Mouse (Mus musculus) kidney, embryonic 16.5 days (tissue): ENCODE measurements around the gene Cntnap2. TPM values are rescaled to one million over a fixed set of nuclear protein-coding genes. Genes with fewer than 3 reads are reported as not detected.

ENCODE experiments used
- ATAC-seq: fragments of 200-750 bp; cut with Nextera tagmentation; 2 replicates; pipeline ENCODE4 v1.8.0; 2017; ENCODE audit warnings: moderate TSS enrichment; ENCODE audit not compliant: low FRiP score, low TSS enrichment
- H3K27ac ChIP-seq: fragments of 300-500 bp; sonication (generic); 2 replicates; pipeline ENCODE4 v1.5.1; 2014; ENCODE audit warnings: low read length
- H3K27me3 ChIP-seq: fragments of 300-500 bp; sonication (generic); 2 replicates; pipeline ENCODE4 v1.6.1; 2014; ENCODE audit warnings: low read length, control low read depth, mixed read lengths; ENCODE audit not compliant: insufficient read depth
- H3K36me3 ChIP-seq: fragments of 300-500 bp; sonication (generic); 2 replicates; pipeline ENCODE4 v1.6.1; 2014; ENCODE audit warnings: low read length, control low read depth, mixed read lengths; ENCODE audit not compliant: insufficient read depth
- H3K4me1 ChIP-seq: fragments of 300-500 bp; sonication (generic); 2 replicates; pipeline ENCODE4 v1.6.1; 2014; ENCODE audit warnings: low read length, control low read depth, mixed read lengths; ENCODE audit not compliant: insufficient read depth
- H3K4me2 ChIP-seq: fragments of 300-500 bp; sonication (generic); replicated peaks from 2 replicates; pipeline ENCODE4 v1.6.1; 2014; ENCODE audit warnings: low read depth, low read length
- H3K4me3 ChIP-seq: fragments of 300-500 bp; sonication (generic); 2 replicates; pipeline ENCODE4 v1.5.1; 2014; ENCODE audit warnings: mild to moderate bottlenecking, low read length
- H3K9ac ChIP-seq: fragments of 300-500 bp; sonication (generic); replicated peaks from 2 replicates; pipeline ENCODE4 v1.6.1; 2014; ENCODE audit warnings: low read length
- H3K9me3 ChIP-seq: fragments of 300-500 bp; sonication (generic); 2 replicates; pipeline ENCODE4 v1.6.1; 2016; ENCODE audit warnings: low read length, control low read depth
- WGBS: fragments of 180-500 bp; shearing (Covaris S2); extraction: QIAGEN DNeasy Blood & Tissue Kit; methylation state at CpG from one replicate; pipeline ENCODE4 v1.1.7; 2014; 5-methylcytosine and 5-hydroxymethylcytosine counted together
- polyA plus RNA-seq: library from polyadenylated mRNA; unstranded; fragments of >200 nt; fragmentation: Nextera tagmentation; extraction: Ambion mirVana; gene quantifications from 2 replicates; pipeline ENCODE4 v1.2.1, GENCODE M21; 2015

Cntnap2 gene
- polyA plus RNA-seq, 1 experiment from 2014 or later: 2.2 TPM

- no peak overlapping the region for H3K4me2 ChIP-seq
- ATAC-seq: no peak
- no peaks in the 10 kb centered on the region for H3K9me3 ChIP-seq
These were observed 2168.4 kb downstream of the Cntnap2 start for GRCm38 (mm10) chr6:47227601-47228000.

GRCm38 (mm10) chr6:47228676-47229317, 2169.6 kb downstream of the Cntnap2 start:
- WGBS: 31% methylated on average over 7 of the region's 7 CpGs
- no peak overlapping the region for H3K4me2 ChIP-seq

More at GRCm38 (mm10) chr6:47227601-47228000, 2168.4 kb downstream of the Cntnap2 start:
- Histone ChIP-seq H3K27ac (no peak overlapping the region), H3K27me3 (no peaks in the 10 kb centered on the region), H3K4me1 (0 out of 2 replicates have a peak, but pooled peaks cover 3% of the 10 kb centered on the region), H3K9ac (no peak overlapping the region), H3K36me3 (no peaks in the 10 kb centered on the region), H3K4me3 (no peak overlapping the region)
- 49% methylated on average over 3 of the region's 3 CpGs for WGBS

GRCm38 (mm10) chr6:47231513-47231912, 2172.4 kb downstream of the Cntnap2 start:
- 70% methylated on average over 6 of the region's 6 CpGs for WGBS
- no peaks in the 10 kb centered on the region for H3K27me3 ChIP-seq
- H3K36me3 ChIP-seq: no peaks in the 10 kb centered on the region
- H3K4me1 ChIP-seq: no peaks in the 10 kb centered on the region
- no peak overlapping the region for H3K4me2 ChIP-seq
- no peak overlapping the region for H3K4me3 ChIP-seq
- no peak for ATAC-seq
- H3K27ac ChIP-seq: no peak overlapping the region
- no peaks in the 10 kb centered on the region for H3K9me3 ChIP-seq
- no peak overlapping the region for H3K9ac ChIP-seq

More at GRCm38 (mm10) chr6:47228676-47229317, 2169.6 kb downstream of the Cntnap2 start:
- Histone ChIP-seq H3K27me3 (no peaks in the 10 kb centered on the region), H3K4me3 (no peak overlapping the region), H3K27ac (no peak overlapping the region), H3K9me3 (no peaks in the 10 kb centered on the region), H3K4me1 (0 out of 2 replicates have a peak, but pooled peaks cover 3% of the 10 kb centered on the region), H3K36me3 (no peaks in the 10 kb centered on the region), H3K9ac (no peak overlapping the region)
- ATAC-seq: no peak; the same call in 1 of the 2 replicates

- Histone ChIP-seq H3K36me3 (no peaks in the 10 kb centered on the region), H3K27me3 (no peaks in the 10 kb centered on the region), H3K9me3 (no peaks in the 10 kb centered on the region), H3K27ac (no peak overlapping the region), H3K4me1 (0 out of 2 replicates have a peak, but pooled peaks cover 2% of the 10 kb centered on the region), H3K9ac (no peak overlapping the region), H3K4me3 (no peak overlapping the region), H3K4me2 (no peak overlapping the region)
- 54% methylated on average over 3 of the region's 3 CpGs for WGBS
- ATAC-seq: no peak
These were observed 2180.3 kb downstream of the Cntnap2 start for GRCm38 (mm10) chr6:47239376-47239921.

GRCm38 (mm10) chr6:47241379-47241778, 2182.2 kb downstream of the Cntnap2 start:
- Histone ChIP-seq H3K4me1 (0 out of 2 replicates have a peak, but pooled peaks cover 5% of the 10 kb centered on the region), H3K4me3 (no peak overlapping the region), H3K9me3 (no peaks in the 10 kb centered on the region), H3K9ac (no peak overlapping the region), H3K27ac (no peak overlapping the region), H3K36me3 (no peaks in the 10 kb centered on the region), H3K27me3 (no peaks in the 10 kb centered on the region), H3K4me2 (no peak overlapping the region)
- no peak for ATAC-seq

GRCm38 (mm10) chr6:47243863-47244606, 2184.9 kb downstream of the Cntnap2 start:
- peak overlapping the region; percentile 35 for H3K4me2 ChIP-seq
- 17% methylated on average over 6 of the region's 6 CpGs for WGBS
- no peaks in the 10 kb centered on the region for H3K27me3 ChIP-seq
- H3K9ac ChIP-seq: 0 out of 2 replicates have a peak overlapping the region, but pooled peaks have one; percentile 12
- peak; percentile 89 for ATAC-seq
- peak overlapping the region; percentile 22 for H3K4me3 ChIP-seq
- H3K4me1 ChIP-seq: 0 out of 2 replicates have a peak, but pooled peaks cover 5% of the 10 kb centered on the region
- no peaks in the 10 kb centered on the region for H3K9me3 ChIP-seq
- no peaks in the 10 kb centered on the region for H3K36me3 ChIP-seq
- H3K27ac ChIP-seq: peak overlapping the region; percentile 14; the same call in 1 of the 2 replicates

GRCm38 (mm10) chr6:47244642-47245041, 2185.5 kb downstream of the Cntnap2 start:
- peak overlapping the region; percentile 14; the same call in 1 of the 2 replicates for H3K27ac ChIP-seq
- ATAC-seq: no peak
- H3K27me3 ChIP-seq: no peaks in the 10 kb centered on the region
- peak overlapping the region; percentile 35 for H3K4me2 ChIP-seq
- 0 out of 2 replicates have a peak, but pooled peaks cover 5% of the 10 kb centered on the region for H3K4me1 ChIP-seq
- H3K36me3 ChIP-seq: no peaks in the 10 kb centered on the region
- H3K4me3 ChIP-seq: peak overlapping the region; percentile 22
- H3K9me3 ChIP-seq: no peaks in the 10 kb centered on the region
- H3K9ac ChIP-seq: 0 out of 2 replicates have a peak overlapping the region, but pooled peaks have one; percentile 12
- 17% methylated on average over 7 of the region's 7 CpGs for WGBS

GRCm38 (mm10) chr6:47255270-47255669, 2196.1 kb downstream of the Cntnap2 start:
- Histone ChIP-seq H3K4me1 (peaks cover 8% of the 10 kb centered on the region), H3K36me3 (no peaks in the 10 kb centered on the region), H3K9ac (no peak overlapping the region), H3K9me3 (no peaks in the 10 kb centered on the region), H3K4me2 (no peak overlapping the region), H3K27ac (no peak overlapping the region), H3K4me3 (no peak overlapping the region), H3K27me3 (no peaks in the 10 kb centered on the region)
- no peak for ATAC-seq
- 79% methylated on average over 2 of the region's 2 CpGs for WGBS

GRCm38 (mm10) chr6:47256227-47256887, 2197.2 kb downstream of the Cntnap2 start:
- Histone ChIP-seq H3K27ac (no peak overlapping the region), H3K4me1 (peaks cover 8% of the 10 kb centered on the region), H3K9me3 (no peaks in the 10 kb centered on the region), H3K36me3 (no peaks in the 10 kb centered on the region), H3K4me2 (no peak overlapping the region), H3K9ac (no peak overlapping the region), H3K4me3 (no peak overlapping the region), H3K27me3 (no peaks in the 10 kb centered on the region)
- WGBS: 76% methylated on average over 4 of the region's 4 CpGs
- no peak for ATAC-seq
